Mouse (Mus musculus) T-helper 2 cell (primary cell): Measurements from ENCODE around the gene B430306N03Rik.
"Not testable (repeated sequence)": the region's sequence is repeated elsewhere in the genome, so short reads cannot be mapped to it uniquely, and the experiment has no call there.

ENCODE experiments used
- in situ Hi-C: fragments of 300-600 bp; cut with MboI, MseI; formaldehyde crosslinking; loops from one replicate; pipeline ENCODE4 v1.15.1; 2025; ENCODE audit warnings: high pct_unique_total_duplicates

Gene B430306N03Rik

GRCm38 (mm10) chr17:48315905-48316579 is at the start of gene B430306N03Rik:
Gene B430306N03Rik, plus strand, starts transcription at chr17:48316141.
- in situ Hi-C loops, result not testable (repeated sequence)

- in situ Hi-C loops, result no loop called here
Observed at GRCm38 (mm10) chr17:48266610-48267304, 49.2 kb upstream of the B430306N03Rik start.

GRCm38 (mm10) chr17:48267591-48267990 is 48.4 kb upstream of the B430306N03Rik start:
- in situ Hi-C loops, result no loop called here

DNA sequence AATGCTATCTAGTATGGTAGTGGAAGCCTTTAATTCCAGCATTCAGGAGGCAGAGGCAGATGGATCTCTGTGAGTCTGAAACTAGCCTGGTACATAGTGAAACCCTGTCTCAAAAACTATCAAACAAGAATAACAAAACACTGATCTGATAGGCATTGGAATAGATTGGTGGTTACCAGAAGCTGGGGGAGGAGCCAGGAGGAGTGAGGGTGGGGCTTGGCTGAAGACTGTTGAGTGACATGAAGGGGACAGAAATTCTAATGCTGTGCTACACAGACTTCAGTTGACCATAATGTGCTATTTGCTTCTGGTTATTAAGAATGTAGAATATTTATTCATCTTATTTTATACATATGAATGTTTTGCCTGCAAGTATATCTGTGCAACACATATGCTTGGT is 47.7 kb upstream of the B430306N03Rik start:
- in situ Hi-C loops, result no loop called here

DNA sequence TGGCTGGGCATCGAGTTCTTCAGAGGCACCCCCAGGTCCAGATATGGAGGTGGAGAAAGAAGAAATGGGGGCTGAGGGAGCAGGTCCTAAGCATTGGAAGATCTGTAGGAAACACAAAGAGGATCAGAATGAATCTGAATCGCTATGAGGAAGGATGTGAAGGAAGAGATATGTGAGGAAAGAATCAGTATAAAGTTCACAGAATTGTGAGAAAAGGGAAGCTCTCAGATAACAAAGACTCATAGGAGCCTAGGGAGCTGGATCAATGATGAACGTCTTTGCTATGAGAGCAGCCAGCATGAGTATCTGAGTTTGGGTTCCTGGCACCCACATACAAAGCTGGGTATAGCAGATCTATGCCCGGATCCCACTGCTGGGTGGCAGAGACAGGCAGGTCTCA is 46.1 kb upstream of the B430306N03Rik start:
- in situ Hi-C loops, result loop anchor here (5.0 kb wide), 1 partner anchor 67 kb away; no protein-coding TSS in a partner anchor

GRCm38 (mm10) chr17:48272158-48272557 is 43.8 kb upstream of the B430306N03Rik start:
- in situ Hi-C loops, result loop anchor here (5.0 kb wide), 1 partner anchor 65 kb away; no protein-coding TSS in a partner anchor

- in situ Hi-C loops, result loop anchor here (5.0 kb wide), 1 partner anchor 65 kb away; no protein-coding TSS in a partner anchor
Observed at GRCm38 (mm10) chr17:48272598-48272997, 43.3 kb upstream of the B430306N03Rik start.

DNA sequence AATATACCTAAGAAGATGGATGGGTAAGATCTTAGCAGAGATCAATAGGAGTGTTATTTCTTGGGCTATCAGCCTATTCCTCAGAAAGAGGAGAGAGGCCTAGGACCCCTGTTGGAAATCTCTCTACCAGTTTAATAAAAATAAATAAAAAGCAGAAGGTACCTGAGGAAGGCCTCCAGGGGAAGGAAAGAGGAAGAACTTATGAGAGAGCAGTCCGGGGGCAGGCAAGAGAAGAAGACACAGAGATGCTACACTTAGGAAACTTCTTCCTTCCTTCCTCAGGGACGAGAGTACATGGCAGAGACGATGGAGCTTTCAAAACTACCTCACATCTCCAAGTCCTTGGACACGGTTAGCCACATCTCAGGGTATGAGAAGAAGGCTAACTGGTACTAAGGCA is 41.8 kb upstream of the B430306N03Rik start:
- in situ Hi-C loops, result loop anchor here (5.0 kb wide), 1 partner anchor 63 kb away; no protein-coding TSS in a partner anchor

GRCm38 (mm10) chr17:48274885-48275284 is 41.1 kb upstream of the B430306N03Rik start:
- in situ Hi-C loops, result loop anchor here (5.0 kb wide), 1 partner anchor 62 kb away; no protein-coding TSS in a partner anchor

DNA sequence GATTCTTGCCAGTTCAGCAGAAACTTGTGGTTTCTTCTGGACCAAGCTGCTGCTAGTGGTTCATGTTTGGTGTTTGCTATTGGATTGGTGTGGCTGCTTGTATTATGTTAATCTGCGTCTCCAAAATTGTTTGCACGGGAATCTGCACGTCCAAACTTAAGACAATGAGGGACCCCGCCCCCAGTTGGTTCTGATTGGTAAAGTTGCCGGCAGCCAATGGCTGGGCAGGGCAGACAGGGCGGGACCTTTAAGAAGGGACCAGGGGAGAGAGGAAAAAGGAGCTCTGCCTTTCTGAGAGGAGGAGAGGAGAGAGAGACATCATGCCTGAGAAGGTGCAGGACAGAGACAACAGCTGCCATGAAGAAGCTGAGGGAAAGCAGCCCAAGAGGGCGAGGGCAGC is 40.2 kb upstream of the B430306N03Rik start:
- in situ Hi-C loops, result no loop called here

GRCm38 (mm10) chr17:48278381-48278780 is 37.6 kb upstream of the B430306N03Rik start:
- in situ Hi-C loops, result no loop called here

DNA sequence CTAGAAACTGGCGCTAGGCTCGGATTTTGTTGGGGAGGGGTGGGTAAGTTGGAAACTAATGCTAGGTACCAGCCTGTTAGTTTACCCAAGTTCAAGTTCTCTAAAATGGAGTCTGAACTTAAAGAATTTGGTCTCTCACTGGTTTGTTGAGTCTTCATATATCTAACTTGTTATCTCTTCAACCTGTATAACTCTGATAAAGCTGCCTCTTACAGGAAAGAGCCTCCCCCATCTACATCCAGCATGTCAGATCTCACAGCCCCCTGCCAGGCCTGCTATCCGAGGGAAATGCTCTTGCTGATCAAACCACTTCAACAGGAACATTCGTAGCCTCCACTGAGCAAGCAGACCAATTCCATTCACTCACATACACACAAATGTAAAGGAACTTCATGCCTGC is 36.9 kb upstream of the B430306N03Rik start:
- in situ Hi-C loops, result no loop called here

DNA sequence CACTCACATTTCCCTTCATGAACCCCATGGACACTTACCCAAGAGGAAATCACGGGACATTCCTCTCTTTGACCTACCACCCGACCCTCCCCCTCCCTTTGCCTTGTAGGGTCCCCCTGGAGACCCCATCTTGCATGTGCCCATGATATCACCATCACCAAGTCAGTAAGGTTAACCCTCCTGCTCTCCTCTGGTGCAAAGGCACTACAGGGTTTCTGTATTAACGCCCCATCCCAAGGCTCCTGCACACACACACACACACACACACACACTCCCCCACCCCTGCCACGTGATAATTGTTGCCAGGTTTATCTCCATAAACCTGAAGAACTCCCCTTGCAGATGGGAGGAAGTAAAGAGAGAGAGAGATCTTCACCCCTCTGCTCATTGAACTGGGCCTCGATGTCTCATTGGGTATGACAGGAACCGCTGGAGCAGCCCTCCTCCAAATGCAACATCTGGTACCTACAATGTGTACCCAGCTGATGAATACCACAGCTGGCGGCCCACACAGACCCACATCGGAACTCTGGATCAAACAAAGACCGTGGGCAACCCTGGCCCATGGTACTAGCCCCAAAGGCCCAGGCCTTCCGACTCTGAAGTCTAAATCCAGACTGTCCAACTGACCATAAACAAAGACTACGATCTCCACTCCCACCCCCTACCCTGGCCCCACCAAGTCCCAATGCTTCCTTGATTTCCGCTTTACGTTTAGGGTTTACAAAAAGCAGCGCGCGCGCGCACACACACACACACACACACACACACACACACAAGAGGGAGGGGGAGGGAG is 34.8 kb upstream of the B430306N03Rik start:
- in situ Hi-C loops, result no loop called here

DNA sequence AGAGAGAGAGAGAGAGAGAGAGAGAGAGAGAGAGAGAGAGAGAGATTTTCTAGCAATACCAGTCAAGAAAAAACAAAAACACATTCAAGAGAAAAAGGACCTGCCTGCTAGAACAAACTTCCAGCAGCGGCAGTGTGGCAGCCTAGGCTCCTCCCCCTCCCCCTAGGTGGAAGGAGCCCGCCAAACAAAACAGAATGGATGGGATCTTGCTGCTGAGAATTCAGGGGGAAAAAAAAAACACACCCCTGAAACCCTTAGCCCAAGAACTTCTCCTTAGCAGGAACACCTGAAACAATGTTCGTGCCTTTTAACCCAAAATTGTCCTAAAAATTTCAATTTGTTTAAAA is 34.2 kb upstream of the B430306N03Rik start:
- in situ Hi-C loops, result no loop called here

DNA sequence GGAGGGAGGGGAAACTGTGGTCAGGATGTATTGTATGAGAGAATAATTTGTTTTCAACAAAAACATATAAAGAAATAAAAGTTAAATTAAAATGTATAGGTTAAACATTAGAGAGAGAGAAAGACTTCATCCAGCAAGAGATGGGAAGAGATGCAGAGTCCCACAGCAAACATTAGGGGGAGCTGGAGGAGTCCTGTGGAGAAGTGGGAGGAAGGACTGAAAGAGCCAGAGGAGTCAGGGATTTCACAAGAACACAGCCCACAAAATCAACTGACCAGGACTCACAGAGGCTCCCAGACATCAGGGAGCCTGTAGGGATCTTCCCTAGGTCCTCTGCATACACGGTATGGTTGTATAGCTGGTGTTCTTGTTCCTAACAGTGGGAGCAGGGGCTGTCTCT is 29.2 kb upstream of the B430306N03Rik start:
- in situ Hi-C loops, result no loop called here

DNA sequence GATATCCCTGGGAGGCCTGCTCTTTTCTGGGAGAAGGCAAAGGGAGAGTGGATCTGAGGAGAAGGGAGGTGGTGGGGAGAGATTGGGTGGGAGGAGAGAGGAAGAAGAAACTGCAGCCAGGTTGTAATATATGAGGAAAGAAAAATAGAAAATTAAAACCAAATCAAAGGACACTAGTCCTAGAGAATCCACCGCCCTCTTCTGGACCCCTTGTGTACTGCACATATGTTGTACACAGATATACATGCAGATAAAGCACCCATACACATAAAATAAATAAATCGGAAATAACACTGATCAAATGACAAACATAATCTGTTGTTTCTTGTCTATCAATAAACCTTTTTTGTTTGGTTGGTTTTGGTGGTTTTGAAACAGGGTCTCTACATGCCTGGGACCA is 28.7 kb upstream of the B430306N03Rik start:
- in situ Hi-C loops, result no loop called here

DNA sequence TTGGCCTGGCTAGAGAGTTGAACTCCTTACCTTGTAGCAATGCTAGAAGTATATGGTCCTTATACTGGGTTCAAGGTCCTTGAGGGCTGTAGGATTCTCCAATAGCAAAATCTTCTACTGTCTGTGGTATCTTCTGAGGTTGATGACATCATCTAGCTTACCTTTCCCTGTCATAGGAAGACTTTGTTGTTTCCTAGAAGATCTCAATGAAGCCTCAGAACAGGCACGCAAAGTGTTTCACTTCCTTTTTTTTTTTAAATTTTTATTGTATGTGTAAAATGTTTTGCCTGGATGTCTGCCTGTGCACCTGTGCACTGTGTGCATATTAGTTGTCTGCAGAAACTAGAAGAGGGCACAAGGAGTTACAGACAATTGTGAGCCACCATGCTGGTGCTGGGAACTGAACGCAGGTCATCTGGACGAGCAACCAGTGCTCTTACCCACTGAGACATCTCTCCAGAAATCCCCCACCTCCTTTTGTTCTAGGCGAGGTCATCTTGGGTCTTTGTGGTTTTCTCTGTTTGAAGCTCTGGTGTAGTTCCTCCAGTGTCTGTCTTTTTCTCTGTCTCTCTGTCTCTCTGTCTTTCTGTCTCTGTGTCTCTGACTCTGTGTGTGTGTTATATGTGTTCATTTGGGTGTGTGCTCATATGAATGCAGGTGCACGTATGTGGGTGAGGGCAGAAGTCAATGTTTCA is 22.3 kb upstream of the B430306N03Rik start:
- in situ Hi-C loops, result no loop called here

DNA sequence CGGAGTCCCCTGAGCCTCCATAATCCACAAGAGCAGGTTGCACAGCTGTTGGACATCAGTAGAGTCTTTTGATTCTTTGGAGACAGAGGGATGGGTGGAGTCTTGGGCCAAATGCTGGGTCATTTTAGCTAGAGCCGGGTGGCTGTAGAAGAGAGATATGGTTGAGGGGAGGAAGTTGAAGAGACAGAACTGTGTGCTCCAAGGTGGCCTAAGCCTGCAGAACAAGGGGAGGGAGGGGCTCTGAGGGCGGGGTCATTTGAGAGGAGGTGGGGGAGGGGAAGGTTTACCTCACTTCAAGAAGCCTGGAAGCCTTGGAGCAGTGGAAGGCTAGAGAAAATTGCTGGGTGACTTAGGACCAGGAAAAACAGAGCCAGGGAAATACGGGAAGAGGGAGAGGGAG is 16.7 kb upstream of the B430306N03Rik start, which contains the start of gene Treml2:
Treml2 (plus strand) TSS at position 296 of the 400 bp plus-strand sequence.
- in situ Hi-C loops, result no loop called here

DNA sequence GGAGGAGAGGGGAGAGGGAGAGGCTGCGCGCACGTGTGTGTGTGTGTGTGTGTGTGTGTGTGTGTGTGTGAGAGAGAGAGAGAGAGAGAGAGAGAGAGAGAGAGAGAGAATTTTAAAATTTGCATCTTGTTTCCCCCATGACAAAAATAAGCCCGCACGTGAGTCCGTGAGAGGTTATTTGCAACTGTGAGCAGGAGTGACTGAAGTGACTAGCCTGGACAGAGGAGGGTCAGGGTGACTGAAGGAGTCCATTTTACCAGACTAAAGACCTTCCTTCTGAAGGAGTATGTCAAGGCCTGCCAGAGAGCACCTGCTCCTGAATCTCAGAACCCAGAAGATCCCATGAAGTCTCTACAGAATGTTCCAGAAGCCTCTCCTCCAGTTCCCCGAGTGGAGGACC is 16.2 kb upstream of the B430306N03Rik start:
- in situ Hi-C loops, result no loop called here

- in situ Hi-C loops, result no loop called here
Observed at GRCm38 (mm10) chr17:48300199-48300598, 15.7 kb upstream of the B430306N03Rik start.

GRCm38 (mm10) chr17:48300861-48301260 is 15.1 kb upstream of the B430306N03Rik start:
- in situ Hi-C loops, result no loop called here
